Mouse (Mus musculus) olfactory bulb, adult 2 months (tissue): ENCODE measurements around the gene Ikzf3. TPM values are rescaled to one million over a fixed set of nuclear protein-coding genes. Genes with fewer than 3 reads are reported as not detected.

Source experiments
- H3K27ac ChIP-seq: fragments of 200-500 bp; 2 replicates; pipeline ENCODE4 v1.5.1; 2012; ENCODE audit warnings: low read depth, low read length; ENCODE audit not compliant: insufficient read depth
- H3K4me1 ChIP-seq: fragments of 200-500 bp; 2 replicates; pipeline ENCODE4 v1.6.1; 2012; ENCODE audit warnings: low read length; ENCODE audit not compliant: control insufficient read depth, insufficient read depth
- H3K4me3 ChIP-seq: fragments of 200-500 bp; 2 replicates; pipeline ENCODE4 v1.5.1; 2012; ENCODE audit warnings: mild to moderate bottlenecking, low read depth, low read length, moderate library complexity; ENCODE audit not compliant: insufficient read depth
- CTCF ChIP-seq: fragments of 200-500 bp; IDR thresholded peaks from 2 replicates; pipeline ENCODE4 v1.5.1; 2012; ENCODE audit warnings: low read depth, mild to moderate bottlenecking, low read length, moderate library complexity; ENCODE audit not compliant: insufficient read depth
- POLR2A ChIP-seq: fragments of 200-500 bp; IDR thresholded peaks from 2 replicates; pipeline ENCODE4 v1.6.1; 2012; ENCODE audit warnings: mild to moderate bottlenecking, low read depth, low read length, moderate library complexity; ENCODE audit not compliant: insufficient read depth
- whole genome bisulfite sequencing: fragments of 180-500 bp; shearing (Covaris S2); methylation state at CpG from one replicate; pipeline ENCODE4 v1.1.7; 2018; 5-methylcytosine and 5-hydroxymethylcytosine counted together
- polyA plus RNA-seq: library from polyadenylated mRNA; stranded (reverse); fragments of >200 nt; gene quantifications from 2 replicates; pipeline ENCODE4 v1.2.4, GENCODE M21; 2012; ENCODE audit warnings: low replicate concordance; ENCODE audit not compliant: missing spikeins, insufficient read depth, insufficient read length

Ikzf3 gene
- 249 TPM in 1 of 2 replicates, not detected in the other for polyA plus RNA-seq

DNA sequence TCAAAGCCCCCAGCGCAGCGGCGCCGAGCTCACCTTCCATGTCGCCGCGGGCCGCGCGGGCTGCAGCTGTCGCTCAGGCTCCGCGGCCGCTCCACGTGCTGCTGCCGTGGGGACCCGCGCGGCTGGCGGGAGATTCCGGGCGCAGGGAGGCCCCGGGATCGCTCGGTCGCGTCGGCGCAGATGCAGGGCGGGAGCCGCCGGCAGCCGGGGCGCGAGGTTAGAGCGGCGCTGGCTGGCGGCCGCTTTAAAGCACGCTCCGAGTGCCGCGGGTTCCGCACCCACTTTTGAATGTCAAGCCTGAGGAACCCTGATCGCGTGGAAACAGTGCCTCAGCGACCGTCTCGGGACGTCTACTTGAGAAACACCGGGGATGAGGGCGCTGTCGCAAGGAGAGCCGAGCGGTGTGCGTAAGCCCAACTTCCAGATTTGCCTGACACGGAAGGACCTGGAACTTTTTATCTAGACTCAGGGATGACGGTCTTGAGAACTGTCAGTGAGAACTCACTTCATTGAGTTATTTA, at the start of gene Ikzf3:
TSS of gene Ikzf3 (minus strand) at position 321 of the 521 bp plus-strand sequence.
- WGBS = 1% methylated on average over 58 of the region's 58 CpGs
- TF ChIP-seq POLR2A (no peak), CTCF (no peak)
- H3K27ac ChIP-seq = no peak within 1 kb of the TSS
- peaks cover 5% of the 10 kb centered on the region; the same call in 1 of the 2 replicates for H3K4me1 ChIP-seq
- H3K4me3 ChIP-seq = peak within 1 kb of the TSS; percentile 44

DNA sequence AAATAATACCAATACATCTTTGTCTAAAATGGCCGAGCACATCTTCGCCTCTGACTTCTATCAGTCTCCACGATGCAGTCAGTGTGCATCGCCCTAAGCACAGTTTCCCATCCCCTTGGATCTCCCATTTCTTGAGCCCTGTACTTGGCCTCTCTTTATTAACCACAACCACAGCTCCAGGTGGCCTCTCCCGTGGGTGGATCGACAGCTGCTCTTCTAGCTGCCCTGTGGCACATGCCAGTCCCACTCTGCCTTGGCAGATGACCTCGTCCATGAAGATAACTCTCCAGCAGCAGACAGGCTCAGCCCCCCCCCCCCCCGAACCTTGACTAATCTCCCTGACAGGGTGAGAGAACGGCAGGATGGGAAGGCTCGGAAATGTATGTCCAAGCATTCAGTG, 49.6 kb upstream of the Ikzf3 start:
- Histone ChIP-seq H3K27ac (no peak overlapping the region), H3K4me1 (no peaks in the 10 kb centered on the region), H3K4me3 (no peak overlapping the region)
- TF ChIP-seq POLR2A (no peak), CTCF (no peak)
- 78% methylated on average over 10 of the region's 10 CpGs for WGBS

DNA sequence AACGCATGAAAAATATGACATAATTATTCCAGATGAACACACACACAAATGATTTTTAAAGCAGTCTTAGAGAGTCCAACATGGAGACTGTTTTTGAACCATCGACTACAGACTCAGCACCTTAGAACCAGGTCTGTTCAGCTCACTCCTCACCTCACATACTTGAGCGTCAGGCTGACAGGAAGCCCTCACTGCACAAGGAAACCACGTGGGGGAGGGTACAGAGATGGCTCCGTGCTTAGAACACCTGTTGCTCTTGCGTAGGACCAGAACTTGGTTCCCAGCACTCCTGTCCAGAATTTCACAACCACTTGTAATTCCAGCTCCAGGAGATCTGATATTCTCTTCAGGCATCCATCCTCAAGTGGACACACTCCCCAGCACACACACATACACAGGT, 49.2 kb upstream of the Ikzf3 start:
- Histone ChIP-seq H3K4me1 (no peaks in the 10 kb centered on the region), H3K27ac (no peak overlapping the region), H3K4me3 (no peak overlapping the region)
- WGBS = 71% methylated on average over 6 of the region's 6 CpGs
- TF ChIP-seq CTCF (no peak), POLR2A (no peak)

DNA sequence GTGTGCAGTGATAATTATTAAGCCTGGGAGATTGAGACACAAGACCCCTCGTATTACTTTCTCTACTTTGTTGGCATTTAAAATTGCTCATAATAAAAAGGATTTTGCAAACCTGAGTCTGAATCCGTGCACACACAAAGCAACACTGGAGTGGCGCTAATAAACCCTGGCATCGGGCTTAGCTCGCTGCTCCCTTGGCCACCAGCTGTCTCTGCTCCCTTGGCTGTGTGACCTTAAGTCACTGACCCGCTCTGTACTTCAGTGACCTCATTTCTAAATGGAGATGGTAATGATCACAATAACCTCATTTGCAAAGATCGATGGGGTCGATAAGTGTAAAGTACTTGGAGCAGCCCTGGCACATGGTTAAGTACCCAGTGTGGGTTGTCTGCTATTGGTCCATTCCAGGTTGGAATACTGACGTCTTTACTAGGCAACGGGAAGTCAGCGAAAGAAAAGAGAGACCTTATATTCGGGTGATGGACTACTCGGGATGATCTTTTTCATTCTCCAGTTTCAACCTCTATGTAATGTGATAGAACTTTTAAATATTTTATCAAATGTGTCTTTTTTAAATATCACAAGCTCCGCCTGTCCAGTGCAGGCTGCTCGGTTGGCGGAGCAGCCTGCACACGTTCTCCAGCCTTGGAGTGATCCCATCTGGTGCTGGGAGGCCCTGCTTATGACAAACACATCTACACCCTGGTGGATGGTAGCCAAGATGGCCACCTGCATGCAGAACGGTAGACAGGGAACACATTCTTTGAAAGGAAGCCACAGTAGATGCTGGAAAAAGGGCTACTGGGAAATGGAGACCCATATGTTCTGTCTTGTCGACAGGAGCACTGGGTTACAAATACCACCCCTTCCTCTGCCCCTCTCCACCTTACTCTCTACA, 45.0 kb upstream of the Ikzf3 start:
- no peak for TF ChIP-seq CTCF
- no peak for TF ChIP-seq POLR2A
- Histone ChIP-seq H3K4me3 (no peak overlapping the region), H3K4me1 (peaks cover 10% of the 10 kb centered on the region), H3K27ac (no peak overlapping the region)
- WGBS = 70% methylated on average over 19 of the region's 19 CpGs

DNA sequence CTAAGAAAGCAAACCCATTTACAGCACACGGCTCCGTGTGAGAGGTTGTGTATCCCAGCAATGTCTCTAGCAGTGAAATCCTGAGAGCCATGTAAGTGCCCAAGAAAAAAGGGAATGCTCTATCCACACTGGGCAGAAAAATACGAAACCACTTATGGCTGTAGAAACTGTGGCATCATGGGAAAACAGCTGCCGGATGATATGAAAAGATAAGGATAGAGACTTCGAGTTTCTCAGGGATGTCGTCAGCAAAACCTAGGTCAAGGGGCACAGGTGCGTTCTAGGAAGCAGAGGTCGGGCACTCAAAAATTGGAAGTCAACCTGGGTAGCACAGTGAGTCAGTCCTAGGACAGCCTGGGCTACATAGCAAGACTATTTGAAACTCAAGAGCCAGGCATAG, 43.5 kb upstream of the Ikzf3 start:
- 85% methylated on average over 8 of the region's 8 CpGs for WGBS

DNA sequence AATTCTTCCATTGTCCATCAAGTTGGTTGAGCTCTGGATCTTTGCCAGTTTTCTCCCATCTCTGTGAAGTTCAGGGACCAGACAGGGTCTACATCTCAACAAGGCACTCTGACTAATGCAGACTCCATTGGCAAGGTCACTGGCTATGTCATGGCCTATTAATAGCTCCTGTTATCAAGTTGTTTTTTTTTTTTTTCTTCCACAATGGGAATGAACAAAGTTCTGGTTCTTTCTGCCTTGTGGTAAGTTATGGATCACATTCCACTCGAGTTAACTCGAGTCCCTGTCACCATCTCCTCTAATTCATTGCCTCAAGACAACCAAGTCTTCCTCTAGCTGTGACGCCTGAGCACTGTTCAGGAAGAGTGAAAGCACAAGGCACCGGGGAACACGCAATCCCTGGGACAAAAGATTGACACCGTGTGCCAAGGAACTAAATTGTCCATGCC, 43.0 kb upstream of the Ikzf3 start:
- TF ChIP-seq POLR2A (no peak), CTCF (no peak)
- Histone ChIP-seq H3K4me3 (no peak overlapping the region), H3K4me1 (peaks cover 22% of the 10 kb centered on the region), H3K27ac (no peak overlapping the region)
- 58% methylated on average over 6 of the region's 6 CpGs for WGBS

More for the DNA sequence above, 43.5 kb upstream of the Ikzf3 start:
- no peak overlapping the region for H3K27ac ChIP-seq
- H3K4me1 ChIP-seq = peaks cover 22% of the 10 kb centered on the region
- TF ChIP-seq CTCF (no peak), POLR2A (no peak)
- no peak overlapping the region for H3K4me3 ChIP-seq

DNA sequence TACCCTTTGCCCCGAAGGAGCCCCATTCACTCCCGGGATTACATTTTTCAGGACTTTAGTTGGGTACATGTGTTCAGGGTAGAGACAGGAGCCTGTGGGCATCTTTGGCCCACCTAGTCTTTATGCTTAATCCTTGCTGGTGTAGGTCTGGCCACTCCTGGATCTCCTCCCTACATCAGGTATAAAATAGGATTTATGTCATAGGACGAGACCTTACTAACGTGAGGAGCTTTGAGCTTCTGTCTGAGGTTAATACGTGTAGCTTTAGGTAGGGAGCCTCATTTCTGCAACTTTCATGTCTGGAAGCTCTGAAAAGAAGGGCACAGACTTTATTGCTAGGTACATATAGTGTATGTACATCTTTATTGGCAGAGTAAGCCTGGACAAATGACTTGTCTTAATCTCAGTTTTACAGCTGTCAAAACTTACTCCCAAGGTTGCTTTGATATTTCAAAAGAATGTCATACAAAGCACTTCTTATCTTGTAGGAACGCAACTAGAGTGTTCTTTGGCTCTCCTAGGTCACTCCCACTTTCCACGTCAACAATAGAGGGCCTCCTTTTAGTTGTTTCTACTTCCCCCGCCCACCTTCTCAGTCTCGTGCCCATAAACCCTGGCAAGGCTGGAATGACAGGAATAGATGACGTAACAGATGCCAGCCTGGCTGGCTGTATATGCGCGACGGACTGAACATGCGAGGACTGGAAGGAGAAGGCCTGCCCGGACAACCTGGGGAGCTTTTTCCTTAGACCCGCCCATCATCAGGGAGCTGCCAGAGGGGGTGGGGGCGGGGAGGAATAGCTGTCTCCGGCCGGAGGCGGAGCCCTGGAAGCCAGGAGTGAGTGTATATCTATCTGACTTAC, 42.1 kb upstream of the Ikzf3 start:
- 13% methylated on average over 20 of the region's 20 CpGs for WGBS
- TF ChIP-seq CTCF (no peak), POLR2A (no peak)
- H3K27ac ChIP-seq = no peak overlapping the region
- peak overlapping the region; percentile 60 for H3K4me3 ChIP-seq
- H3K4me1 ChIP-seq = peaks cover 22% of the 10 kb centered on the region

DNA sequence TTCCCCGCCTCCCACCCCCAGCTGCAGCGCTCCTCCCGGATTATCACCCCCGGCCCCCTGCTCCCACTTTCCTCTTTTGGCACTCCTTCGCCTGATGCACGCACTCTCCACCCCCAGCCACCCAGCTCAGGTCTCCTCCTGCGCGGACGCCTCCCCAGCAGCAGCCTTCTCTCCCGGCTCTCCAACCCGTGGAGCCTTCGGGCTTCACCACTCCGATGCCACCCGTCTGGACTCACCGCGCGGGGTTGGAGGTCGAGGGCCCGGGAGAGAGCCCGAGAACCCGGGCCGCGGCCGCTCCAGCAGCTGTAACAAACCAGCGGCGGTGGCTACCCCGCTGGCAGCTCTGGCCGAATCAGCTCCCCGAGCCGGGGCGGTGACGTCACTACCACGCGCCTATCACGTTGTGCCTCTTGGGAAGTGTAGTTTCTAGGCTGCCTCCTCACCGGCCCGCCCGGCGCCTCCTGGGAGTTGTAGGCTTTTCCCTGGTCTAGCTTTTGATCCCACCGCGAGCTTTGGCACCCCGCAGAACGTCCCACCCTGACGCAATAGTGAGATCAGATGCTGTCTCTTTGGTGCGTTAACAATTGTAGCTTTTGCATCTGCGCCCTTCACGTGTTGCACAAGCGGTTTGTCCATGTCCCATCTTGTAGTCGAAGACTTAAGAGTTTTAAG, 41.2 kb upstream of the Ikzf3 start, which contains the start of gene Ormdl3:
TSS of gene Ormdl3 (minus strand) at position 477 of the 672 bp plus-strand sequence.
- peaks cover 22% of the 10 kb centered on the region for H3K4me1 ChIP-seq
- peak; percentile 86 for TF ChIP-seq POLR2A
- TF ChIP-seq CTCF = no peak
- under 1% methylated on average over 49 of the region's 49 CpGs for WGBS
- peak within 1 kb of the TSS; percentile 91 for H3K4me3 ChIP-seq
- H3K27ac ChIP-seq = peak within 1 kb of the TSS; percentile 57
